Mouse (Mus musculus): ENCODE data around the gene Gm30737. TPM values are rescaled to one million over a fixed set of nuclear protein-coding genes. Genes with fewer than 3 reads are reported as not detected.
"Not testable (repeated sequence)": the region's sequence is repeated elsewhere in the genome, so short reads cannot be mapped to it uniquely, and the experiment has no call there.

Gene Gm30737
- polyA plus RNA-seq (2015; fragmentation: Nextera tagmentation; extraction: Ambion mirVana) = not detected in 2 replicates

DNA sequence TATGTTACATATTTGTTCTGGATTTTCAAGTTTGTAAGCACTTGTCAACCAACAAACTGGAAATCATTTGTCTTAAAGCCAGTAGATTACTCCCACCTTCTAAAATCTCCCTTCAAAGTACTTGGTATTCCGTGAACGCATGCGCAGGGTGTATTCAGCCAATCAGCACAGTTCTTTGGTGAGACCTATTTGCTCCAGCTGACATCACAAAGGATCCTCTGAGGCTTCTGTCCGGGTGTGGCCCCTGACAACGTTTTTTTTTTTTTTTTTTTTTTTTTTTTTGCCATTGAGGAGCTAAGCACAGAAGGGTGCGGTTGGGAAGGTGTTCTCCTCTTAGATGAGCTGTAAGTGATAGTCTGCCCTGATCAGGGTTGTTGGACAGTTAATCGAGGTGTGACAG is at the start of gene Gm30737:
Gene Gm30737, plus strand, starts transcription at position 301 of the 400 bp plus-strand sequence.
- not testable (repeated sequence) for H3K27ac ChIP-seq (ENCODE audit: low read length); H3K4me1 ChIP-seq (ENCODE audit: control insufficient read depth, insufficient read depth, low read length); H3K4me2 ChIP-seq (ENCODE audit: low read depth, low read length); ATAC-seq (ENCODE audit: insufficient read depth, low FRiP score); H3K36me3 ChIP-seq (ENCODE audit: control insufficient read depth, insufficient read depth, low read length); H3K4me3 ChIP-seq (replicated peaks; ENCODE audit: low read length); H3K9me3 ChIP-seq (replicated peaks; ENCODE audit: control insufficient read depth, low read length); H3K27me3 ChIP-seq (ENCODE audit: control insufficient read depth, insufficient read depth, low read length); H3K9ac ChIP-seq (ENCODE audit: low read length)
- no CpG with 5 or more reads among the region's 7 CpGs for WGBS

All from stomach, embryonic 16.5 days (tissue).